Mouse (Mus musculus): ENCODE results near the gene Hck. TPM values are rescaled to one million over a fixed set of nuclear protein-coding genes. Genes with fewer than 3 reads are reported as not detected.
A peak's percentile ranks its signal among the peaks of the same experiment; 100 is the strongest.

The Hck gene
- polyA plus RNA-seq, 1 experiment from 2014 or later = 13.3 TPM

DNA sequence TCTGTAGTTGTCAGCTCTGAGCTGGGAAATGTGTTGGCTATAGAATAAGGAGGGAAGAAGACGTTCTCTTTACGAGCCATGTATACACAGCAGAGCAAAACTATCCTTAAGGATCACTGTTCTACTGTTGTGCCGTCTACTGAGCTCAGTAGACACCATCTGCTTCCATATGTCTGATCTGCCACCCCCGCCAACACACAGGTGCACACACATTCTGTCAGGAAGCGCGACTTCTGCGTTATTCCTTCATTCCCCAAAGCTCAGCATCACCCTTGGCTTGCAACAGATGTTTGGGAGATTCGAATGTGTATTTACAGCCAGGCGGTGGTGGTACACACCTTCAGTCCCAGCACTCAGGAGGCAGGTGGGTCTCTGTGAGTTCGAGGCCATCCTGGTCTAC lies 21.2 kb upstream of the Hck start:
- H3K36me3 ChIP-seq (replicated peaks; ENCODE audit: insufficient read depth, low read length) = no peaks in the 10 kb centered on the region
- H3K4me3 ChIP-seq (ENCODE audit: low read depth, low read length) = no peak overlapping the region
- TF ChIP-seq CTCF (IDR thresholded peaks at IDR 0.05; ENCODE audit: low read depth) (no peak), EP300 (IDR thresholded peaks at IDR 0.05; ENCODE audit: low read depth) (no peak)
- no peak for DNase-seq
- ATAC-seq = no peak
- no peaks in the 10 kb centered on the region for H3K9me3 ChIP-seq (ENCODE audit: low read length)
- H3K27ac ChIP-seq (ENCODE audit: low read depth) = no peak overlapping the region
- WGBS (ENCODE audit: insufficient replicate concordance) = 83% methylated on average over 10 of the region's 10 CpGs
- H3K27me3 ChIP-seq (ENCODE audit: insufficient read depth, low read length) = no peaks in the 10 kb centered on the region
- no peak overlapping the region for H3K4me2 ChIP-seq (ENCODE audit: low read depth, low read length)
- H3K9ac ChIP-seq (replicated peaks) = no peak overlapping the region
- H3K4me1 ChIP-seq (ENCODE audit: insufficient read depth) = peaks cover 19% of the 10 kb centered on the region

DNA sequence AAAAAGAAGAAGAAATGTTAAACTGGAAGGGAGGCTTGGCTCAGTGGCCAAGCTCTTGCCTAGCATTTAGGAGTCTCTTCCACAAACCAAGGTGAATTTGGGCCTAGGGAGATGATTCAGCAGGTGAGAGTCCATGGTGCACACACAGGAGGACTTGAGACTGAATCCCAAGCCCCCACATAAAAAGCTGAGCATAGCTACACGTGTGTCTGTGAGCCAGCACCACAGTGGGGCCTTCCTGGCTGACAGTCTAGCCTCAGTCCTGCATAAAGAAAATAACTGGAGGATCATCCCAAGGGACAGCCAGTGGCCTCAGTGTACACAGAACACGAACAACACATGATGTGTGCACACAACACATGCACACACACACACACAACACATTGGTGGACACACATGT lies 19.0 kb upstream of the Hck start:
- TF ChIP-seq CTCF (IDR thresholded peaks at IDR 0.05; ENCODE audit: low read depth) = no peak
- TF ChIP-seq EP300 (IDR thresholded peaks at IDR 0.05; ENCODE audit: low read depth) = no peak
- Histone ChIP-seq H3K9me3 (ENCODE audit: low read length) (no peaks in the 10 kb centered on the region), H3K4me3 (ENCODE audit: low read depth, low read length) (no peak overlapping the region), H3K4me2 (ENCODE audit: low read depth, low read length) (no peak overlapping the region), H3K9ac (replicated peaks) (no peak overlapping the region), H3K36me3 (replicated peaks; ENCODE audit: insufficient read depth, low read length) (no peaks in the 10 kb centered on the region), H3K27me3 (ENCODE audit: insufficient read depth, low read length) (no peaks in the 10 kb centered on the region), H3K27ac (ENCODE audit: low read depth) (peak overlapping the region; percentile 83), H3K4me1 (ENCODE audit: insufficient read depth) (peaks cover 16% of the 10 kb centered on the region)
- WGBS (ENCODE audit: insufficient replicate concordance) = 65% methylated on average over 2 of the region's 2 CpGs
- no peak for ATAC-seq
- DNase-seq = no peak

DNA sequence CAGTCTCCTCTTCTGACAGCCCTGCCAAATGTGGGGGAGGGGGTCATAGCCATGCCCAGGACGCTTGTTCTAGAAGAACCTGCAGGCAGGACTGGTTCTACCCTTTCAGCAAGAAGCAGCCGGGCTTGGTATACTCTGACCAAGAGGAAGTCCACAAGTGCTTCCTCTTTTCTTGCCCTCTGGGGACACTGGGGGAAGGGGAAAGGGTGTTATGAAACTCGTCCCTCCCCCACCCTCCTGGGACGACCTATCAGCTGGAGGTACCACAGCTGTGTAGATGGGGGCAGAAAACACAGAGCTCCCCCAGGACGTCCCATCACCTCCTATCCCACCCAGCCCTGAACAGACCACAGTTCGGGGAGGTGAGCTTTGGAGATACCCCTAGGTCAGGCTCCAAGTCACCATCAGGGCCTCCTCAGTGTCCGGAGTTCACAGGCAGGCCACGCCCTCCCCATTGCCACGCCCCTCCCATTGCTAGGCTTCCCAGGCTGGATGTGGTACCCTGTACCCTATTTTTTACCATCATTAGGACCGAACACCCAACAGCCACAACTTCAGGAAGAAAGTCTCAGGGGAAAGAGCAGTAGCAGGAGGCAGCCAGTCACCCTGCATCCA lies 17.6 kb upstream of the Hck start:
- H3K27ac ChIP-seq (ENCODE audit: low read depth) = peak overlapping the region; percentile 83
- TF ChIP-seq CTCF (IDR thresholded peaks at IDR 0.05; ENCODE audit: low read depth) (no peak), EP300 (IDR thresholded peaks at IDR 0.05; ENCODE audit: low read depth) (peak; percentile 55)
- H3K9ac ChIP-seq (replicated peaks) = 0 out of 2 replicates have a peak overlapping the region, but pooled peaks have one; percentile 26
- no peaks in the 10 kb centered on the region for H3K9me3 ChIP-seq (ENCODE audit: low read length)
- DNase-seq (peak; percentile 76), ATAC-seq (peak; percentile 89)
- peaks cover 12% of the 10 kb centered on the region for H3K4me1 ChIP-seq (ENCODE audit: insufficient read depth)
- H3K36me3 ChIP-seq (replicated peaks; ENCODE audit: insufficient read depth, low read length) = no peaks in the 10 kb centered on the region
- H3K4me2 ChIP-seq (ENCODE audit: low read depth, low read length) = peak overlapping the region; percentile 46
- 14% methylated on average over 10 of the region's 10 CpGs for WGBS (ENCODE audit: insufficient replicate concordance)
- 0 out of 2 replicates have a peak overlapping the region, but pooled peaks have one; percentile 5 for H3K4me3 ChIP-seq (ENCODE audit: low read depth, low read length)
- no peaks in the 10 kb centered on the region for H3K27me3 ChIP-seq (ENCODE audit: insufficient read depth, low read length)

DNA sequence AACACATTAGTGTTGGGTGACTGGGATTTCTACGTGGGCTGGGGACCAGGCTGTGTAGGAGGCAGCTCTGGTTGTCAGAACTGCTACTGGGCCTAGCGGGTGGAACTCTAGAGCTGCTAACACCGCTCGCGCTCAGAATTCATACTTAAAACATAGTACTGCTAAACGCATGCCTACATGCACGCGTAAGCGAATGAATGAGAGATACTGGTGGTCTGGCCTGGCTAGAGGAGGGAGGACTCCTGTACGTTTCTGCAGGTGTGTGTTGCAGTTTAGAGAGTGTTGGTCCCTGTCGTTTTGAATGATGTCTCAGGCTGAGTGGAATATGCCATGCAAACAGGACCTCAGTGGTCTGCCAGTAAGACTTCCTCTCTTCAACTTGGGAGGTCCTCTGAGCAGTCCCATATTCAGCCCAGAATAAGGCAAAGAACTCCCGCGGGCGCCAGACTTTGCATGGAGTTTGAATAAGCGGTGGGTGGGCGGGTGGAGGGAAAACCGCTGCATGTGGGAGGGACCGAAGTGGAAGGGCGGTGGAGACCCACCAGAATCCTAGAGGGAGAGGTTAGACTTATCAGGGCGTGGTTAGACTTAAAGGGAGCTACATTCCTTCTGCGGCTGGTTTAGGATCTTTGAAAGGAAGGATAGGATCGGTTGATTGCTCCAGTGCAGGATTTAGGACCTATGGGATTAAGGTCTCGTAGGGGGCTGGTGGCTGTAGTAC lies 1.1 kb upstream of the Hck start:
- Histone ChIP-seq H3K27ac (ENCODE audit: low read depth) (no peak overlapping the region), H3K27me3 (ENCODE audit: insufficient read depth, low read length) (peaks cover 31% of the 10 kb centered on the region), H3K4me3 (ENCODE audit: low read depth, low read length) (no peak overlapping the region; the same call in 1 of the 2 replicates), H3K9me3 (ENCODE audit: low read length) (no peaks in the 10 kb centered on the region), H3K4me2 (ENCODE audit: low read depth, low read length) (peak overlapping the region; percentile 70), H3K4me1 (ENCODE audit: insufficient read depth) (peaks cover 17% of the 10 kb centered on the region; the same call in 1 of the 2 replicates), H3K36me3 (replicated peaks; ENCODE audit: insufficient read depth, low read length) (no peaks in the 10 kb centered on the region), H3K9ac (replicated peaks) (no peak overlapping the region)
- no peak for ATAC-seq
- 38% methylated on average over 23 of the region's 23 CpGs for WGBS (ENCODE audit: insufficient replicate concordance)
- TF ChIP-seq CTCF (IDR thresholded peaks at IDR 0.05; ENCODE audit: low read depth) (no peak), EP300 (IDR thresholded peaks at IDR 0.05; ENCODE audit: low read depth) (no peak)
- DNase-seq = no peak

DNA sequence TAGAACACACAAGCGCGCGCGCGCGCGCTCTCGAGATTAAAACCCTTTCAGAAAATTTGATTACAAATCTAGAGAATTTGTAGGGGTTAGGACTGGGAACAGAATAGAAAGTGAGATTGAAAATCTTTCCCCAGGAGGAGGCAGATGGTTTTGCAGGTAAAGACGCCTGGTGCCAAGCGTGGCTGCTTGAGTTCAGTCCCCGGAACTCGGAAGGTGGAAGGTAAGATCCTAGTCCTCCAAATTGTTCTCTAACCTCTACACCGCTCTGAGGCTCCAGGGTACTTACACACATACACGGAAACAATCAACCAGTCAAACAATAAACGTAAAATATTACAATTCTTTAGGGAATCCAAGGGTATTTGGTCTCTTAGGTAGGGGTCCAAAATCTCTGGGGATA lies 466 bp upstream of the Hck start:
- H3K4me3 ChIP-seq (ENCODE audit: low read depth, low read length) = peak overlapping the region; percentile 59
- no peak for TF ChIP-seq EP300 (IDR thresholded peaks at IDR 0.05; ENCODE audit: low read depth)
- no peak for TF ChIP-seq CTCF (IDR thresholded peaks at IDR 0.05; ENCODE audit: low read depth)

DNA sequence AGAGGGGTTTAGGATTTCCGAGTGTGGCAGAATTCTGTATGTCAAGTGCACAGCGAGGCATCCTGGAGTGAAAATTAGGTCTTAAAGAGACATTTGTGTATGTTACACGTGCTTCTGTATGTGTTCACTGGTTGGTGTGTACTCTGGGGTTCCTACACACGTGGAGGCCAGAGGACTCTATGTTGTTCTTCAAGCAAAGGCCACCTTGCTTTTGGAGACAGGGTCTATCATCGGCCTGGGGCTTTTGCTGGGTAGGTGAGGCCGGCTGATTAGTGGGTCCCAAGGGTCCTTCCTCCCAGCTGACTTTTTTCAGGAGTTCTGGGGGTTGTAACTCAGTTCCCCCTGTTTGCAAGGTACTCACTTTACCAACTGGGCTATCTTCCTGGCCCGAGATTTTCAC lies 1.3 kb downstream of the Hck start:
- H3K27ac ChIP-seq (ENCODE audit: low read depth) = no peak overlapping the region
- H3K9ac ChIP-seq (replicated peaks) = no peak overlapping the region
- 0 out of 2 replicates have a peak overlapping the region, but pooled peaks have one; percentile 59 for H3K4me3 ChIP-seq (ENCODE audit: low read depth, low read length)
- peak overlapping the region; percentile 70 for H3K4me2 ChIP-seq (ENCODE audit: low read depth, low read length)
- no peak for TF ChIP-seq EP300 (IDR thresholded peaks at IDR 0.05; ENCODE audit: low read depth)
- no peak for TF ChIP-seq CTCF (IDR thresholded peaks at IDR 0.05; ENCODE audit: low read depth)
- 63% methylated on average over 7 of the region's 7 CpGs for WGBS (ENCODE audit: insufficient replicate concordance)
- peaks cover 17% of the 10 kb centered on the region; the same call in 1 of the 2 replicates for H3K4me1 ChIP-seq (ENCODE audit: insufficient read depth)
- DNase-seq = no peak
- no peaks in the 10 kb centered on the region for H3K9me3 ChIP-seq (ENCODE audit: low read length)
- peaks cover 31% of the 10 kb centered on the region for H3K27me3 ChIP-seq (ENCODE audit: insufficient read depth, low read length)
- no peaks in the 10 kb centered on the region for H3K36me3 ChIP-seq (replicated peaks; ENCODE audit: insufficient read depth, low read length)
- no peak for ATAC-seq

More for the DNA sequence above, 466 bp upstream of the Hck start:
- peak overlapping the region; percentile 70 for H3K4me2 ChIP-seq (ENCODE audit: low read depth, low read length)
- ATAC-seq (no peak), DNase-seq (no peak)
- WGBS (ENCODE audit: insufficient replicate concordance) = 6% methylated on average over 15 of the region's 15 CpGs
- H3K9ac ChIP-seq (replicated peaks) = no peak overlapping the region
- peaks cover 31% of the 10 kb centered on the region for H3K27me3 ChIP-seq (ENCODE audit: insufficient read depth, low read length)
- no peaks in the 10 kb centered on the region for H3K9me3 ChIP-seq (ENCODE audit: low read length)
- no peaks in the 10 kb centered on the region for H3K36me3 ChIP-seq (replicated peaks; ENCODE audit: insufficient read depth, low read length)
- no peak overlapping the region for H3K27ac ChIP-seq (ENCODE audit: low read depth)
- H3K4me1 ChIP-seq (ENCODE audit: insufficient read depth) = peaks cover 17% of the 10 kb centered on the region; the same call in 1 of the 2 replicates

Measured in liver, postnatal 0 days (tissue).